ENCODE assay signal across 17 mouse cellular contexts in genomic region chr6:135273066-135273465, GRCm38 (mm10). TPM values are rescaled to one million over a fixed set of nuclear protein-coding genes. Genes with fewer than 3 reads are reported as not detected.
"Had no signal": no experiment of that assay in that cellular context is flagged by ENCODE, and none has a peak within 500 bp of the region (broad histone marks: within the 10 kb centered on the region; RNA-seq: fewer than 3 reads in every experiment).

No protein-coding gene starts in this region.

- DNase-seq: kidney, adult 18-20 months; kidney, adult 9 months; kidney, postnatal 14 days; kidney, postnatal 4 days; liver, embryonic 13.5 days; lung, adult 2 months; lung, postnatal 14 days; lung, postnatal 4 days; midbrain, embryonic 14.5 days; spleen, adult 18-20 months had no signal

- H3K4me1 ChIP-seq: liver, embryonic 13.5 days; stomach, embryonic 15.5 days had no signal

- H3K36me3 ChIP-seq: liver, embryonic 13.5 days; stomach, embryonic 15.5 days had no signal

- H3K27ac ChIP-seq: liver, embryonic 13.5 days; stomach, embryonic 15.5 days had no signal

- H3K27me3 ChIP-seq: liver, embryonic 13.5 days; stomach, embryonic 15.5 days had no signal

- H3K4me3 ChIP-seq: liver, embryonic 13.5 days; stomach, embryonic 15.5 days had no signal

- H3K9me3 ChIP-seq: liver, embryonic 13.5 days; stomach, embryonic 15.5 days had no signal

RNA-seq across cellular contexts. Expression of gene Gsg1, which starts 18.9 kb away (rescaled TPM):
- polyA plus RNA-seq: inflammation-experienced regulatory T-cells, adult 6 months had no signal

RNA-seq across cellular contexts. Expression of gene Pbp2, which starts 37.1 kb away (rescaled TPM):
- polyA plus RNA-seq: inflammation-experienced regulatory T-cells, adult 6 months; liver, adult 2 months; liver, embryonic 13.5 days; liver, embryonic 16.5 days; lung, adult 2 months; midbrain, embryonic 11.5 days; midbrain, embryonic 14.5 days; midbrain, postnatal 0 days; neural tube, embryonic 11.5 days had no signal
